Mouse (Mus musculus) liver, postnatal 0 days (tissue): ENCODE data around the gene Scube3.

Experiments
- CTCF ChIP-seq: sonication (generic); IDR thresholded peaks from 2 replicates; pipeline ENCODE4 v1.5.1; 2016; ENCODE audit warnings: antibody characterized with exemption, low read depth
- EP300 ChIP-seq: IDR thresholded peaks from 2 replicates; pipeline ENCODE4 v1.6.1; 2016; ENCODE audit warnings: antibody characterized with exemption, low read depth, mild to moderate bottlenecking

GRCm38 (mm10) chr17:28207591-28208313 is 65.8 kb downstream of the Scube3 start, which contains the start of gene Def6:
- no peak for TF ChIP-seq EP300
- peak; percentile 70 for TF ChIP-seq CTCF
